Mouse (Mus musculus): Measurements from ENCODE around the gene Gm45208. TPM values are rescaled to one million over a fixed set of nuclear protein-coding genes. Genes with fewer than 3 reads are reported as not detected.

Gene Gm45208
- polyA plus RNA-seq (2014; fragmentation: Nextera tagmentation; extraction: Ambion mirVana) = not detected in 2 replicates

- Histone ChIP-seq H3K9me3 (ENCODE audit: control insufficient read depth, low read length) (no peaks in the 10 kb centered on the region), H3K4me1 (ENCODE audit: control insufficient read depth, insufficient read depth, low read length) (no peaks in the 10 kb centered on the region), H3K4me2 (ENCODE audit: low read depth, low read length) (peak within 1 kb of the TSS; percentile 61), H3K27me3 (replicated peaks; ENCODE audit: control insufficient read depth, insufficient read depth, low read length) (no peaks in the 10 kb centered on the region), H3K4me3 (ENCODE audit: low read depth, low read length) (peak within 1 kb of the TSS; percentile 56), H3K9ac (ENCODE audit: low read depth, low read length) (peak within 1 kb of the TSS; percentile 71), H3K27ac (replicated peaks; ENCODE audit: low read depth, low read length) (peak within 1 kb of the TSS; percentile 90), H3K36me3 (ENCODE audit: control insufficient read depth, insufficient read depth, low read length) (0 out of 2 replicates have a peak, but pooled peaks cover 5% of the 10 kb centered on the region)
- peak; percentile 93 for ATAC-seq (ENCODE audit: low read depth)
- DNase-seq (ENCODE audit: low spot score) = peak; percentile 87
- WGBS = 31% methylated on average over 22 of the region's 22 CpGs
Measured at GRCm38 (mm10) chrX:7721514-7722281, at the start of gene Gm45208. TSS of gene Gm45208 (plus strand) at chrX:7722245.

GRCm38 (mm10) chrX:7672739-7673138 is 49.3 kb upstream of the Gm45208 start:
- no peak overlapping the region for H3K9ac ChIP-seq (ENCODE audit: low read depth, low read length)
- H3K4me3 ChIP-seq (ENCODE audit: low read depth, low read length) = no peak overlapping the region
- H3K27ac ChIP-seq (replicated peaks; ENCODE audit: low read depth, low read length) = no peak overlapping the region
- ATAC-seq (ENCODE audit: low read depth) (no peak), DNase-seq (ENCODE audit: low spot score) (no peak)
- H3K9me3 ChIP-seq (ENCODE audit: control insufficient read depth, low read length) = no peaks in the 10 kb centered on the region
- no peaks in the 10 kb centered on the region for H3K27me3 ChIP-seq (replicated peaks; ENCODE audit: control insufficient read depth, insufficient read depth, low read length)
- 60% methylated on average over 6 of the region's 6 CpGs for WGBS
- H3K4me2 ChIP-seq (ENCODE audit: low read depth, low read length) = no peak overlapping the region
- no peaks in the 10 kb centered on the region for H3K4me1 ChIP-seq (ENCODE audit: control insufficient read depth, insufficient read depth, low read length)
- H3K36me3 ChIP-seq (ENCODE audit: control insufficient read depth, insufficient read depth, low read length) = no peaks in the 10 kb centered on the region

- peak; percentile 32; the same call in 1 of the 2 replicates for ATAC-seq (ENCODE audit: low read depth)
- DNase-seq (ENCODE audit: low spot score) = peak; percentile 63
- WGBS = 34% methylated on average over 10 of the region's 12 CpGs
- H3K4me1 ChIP-seq (ENCODE audit: control insufficient read depth, insufficient read depth, low read length) = no peaks in the 10 kb centered on the region
- H3K4me3 ChIP-seq (ENCODE audit: low read depth, low read length) = peak overlapping the region; percentile 26
- H3K4me2 ChIP-seq (ENCODE audit: low read depth, low read length) = peak overlapping the region; percentile 53
- H3K27me3 ChIP-seq (replicated peaks; ENCODE audit: control insufficient read depth, insufficient read depth, low read length) = no peaks in the 10 kb centered on the region
- H3K36me3 ChIP-seq (ENCODE audit: control insufficient read depth, insufficient read depth, low read length) = no peaks in the 10 kb centered on the region
- H3K9me3 ChIP-seq (ENCODE audit: control insufficient read depth, low read length) = no peaks in the 10 kb centered on the region
- no peak overlapping the region for H3K9ac ChIP-seq (ENCODE audit: low read depth, low read length)
- peak overlapping the region; percentile 75 for H3K27ac ChIP-seq (replicated peaks; ENCODE audit: low read depth, low read length)
Measured at GRCm38 (mm10) chrX:7673578-7674281, 48.3 kb upstream of the Gm45208 start.

GRCm38 (mm10) chrX:7674284-7675000 is 47.6 kb upstream of the Gm45208 start:
- ATAC-seq (ENCODE audit: low read depth) (peak; percentile 65), DNase-seq (ENCODE audit: low spot score) (peak; percentile 52)
- WGBS = 39% methylated on average over 26 of the region's 28 CpGs
- Histone ChIP-seq H3K4me3 (ENCODE audit: low read depth, low read length) (peak overlapping the region; percentile 26), H3K4me1 (ENCODE audit: control insufficient read depth, insufficient read depth, low read length) (no peaks in the 10 kb centered on the region), H3K27ac (replicated peaks; ENCODE audit: low read depth, low read length) (peak overlapping the region; percentile 75), H3K4me2 (ENCODE audit: low read depth, low read length) (peak overlapping the region; percentile 53), H3K27me3 (replicated peaks; ENCODE audit: control insufficient read depth, insufficient read depth, low read length) (no peaks in the 10 kb centered on the region), H3K36me3 (ENCODE audit: control insufficient read depth, insufficient read depth, low read length) (no peaks in the 10 kb centered on the region), H3K9me3 (ENCODE audit: control insufficient read depth, low read length) (no peaks in the 10 kb centered on the region), H3K9ac (ENCODE audit: low read depth, low read length) (peak overlapping the region; percentile 47)

- peak overlapping the region; percentile 47 for H3K9ac ChIP-seq (ENCODE audit: low read depth, low read length)
- DNase-seq (ENCODE audit: low spot score) = no peak
- H3K9me3 ChIP-seq (ENCODE audit: control insufficient read depth, low read length) = no peaks in the 10 kb centered on the region
- 21% methylated on average over 10 of the region's 10 CpGs for WGBS
- H3K27me3 ChIP-seq (replicated peaks; ENCODE audit: control insufficient read depth, insufficient read depth, low read length) = no peaks in the 10 kb centered on the region
- H3K4me2 ChIP-seq (ENCODE audit: low read depth, low read length) = peak overlapping the region; percentile 53
- H3K4me3 ChIP-seq (ENCODE audit: low read depth, low read length) = peak overlapping the region; percentile 26
- H3K36me3 ChIP-seq (ENCODE audit: control insufficient read depth, insufficient read depth, low read length) = no peaks in the 10 kb centered on the region
- no peaks in the 10 kb centered on the region for H3K4me1 ChIP-seq (ENCODE audit: control insufficient read depth, insufficient read depth, low read length)
- ATAC-seq (ENCODE audit: low read depth) = no peak; the same call in 1 of the 2 replicates
- H3K27ac ChIP-seq (replicated peaks; ENCODE audit: low read depth, low read length) = peak overlapping the region; percentile 75
Measured at GRCm38 (mm10) chrX:7675001-7675380, 47.1 kb upstream of the Gm45208 start.

GRCm38 (mm10) chrX:7678986-7679385 is 43.1 kb upstream of the Gm45208 start:
- whole genome bisulfite sequencing = 47% methylated on average over 3 of the region's 3 CpGs
- no peaks in the 10 kb centered on the region for H3K27me3 ChIP-seq (replicated peaks; ENCODE audit: control insufficient read depth, insufficient read depth, low read length)
- H3K4me3 ChIP-seq (ENCODE audit: low read depth, low read length) = no peak overlapping the region
- no peak overlapping the region for H3K9ac ChIP-seq (ENCODE audit: low read depth, low read length)
- H3K36me3 ChIP-seq (ENCODE audit: control insufficient read depth, insufficient read depth, low read length) = no peaks in the 10 kb centered on the region
- H3K4me2 ChIP-seq (ENCODE audit: low read depth, low read length) = peak overlapping the region; percentile 55; the same call in 1 of the 2 replicates
- H3K9me3 ChIP-seq (ENCODE audit: control insufficient read depth, low read length) = no peaks in the 10 kb centered on the region
- ATAC-seq (ENCODE audit: low read depth) (no peak), DNase-seq (ENCODE audit: low spot score) (no peak)
- no peak overlapping the region for H3K27ac ChIP-seq (replicated peaks; ENCODE audit: low read depth, low read length)
- H3K4me1 ChIP-seq (ENCODE audit: control insufficient read depth, insufficient read depth, low read length) = no peaks in the 10 kb centered on the region

GRCm38 (mm10) chrX:7679405-7680056 is 42.5 kb upstream of the Gm45208 start:
- 23% methylated on average over 18 of the region's 27 CpGs for WGBS
- Histone ChIP-seq H3K27me3 (replicated peaks; ENCODE audit: control insufficient read depth, insufficient read depth, low read length) (no peaks in the 10 kb centered on the region), H3K4me1 (ENCODE audit: control insufficient read depth, insufficient read depth, low read length) (no peaks in the 10 kb centered on the region), H3K36me3 (ENCODE audit: control insufficient read depth, insufficient read depth, low read length) (no peaks in the 10 kb centered on the region), H3K9me3 (ENCODE audit: control insufficient read depth, low read length) (no peaks in the 10 kb centered on the region), H3K4me2 (ENCODE audit: low read depth, low read length) (peak overlapping the region; percentile 55), H3K4me3 (ENCODE audit: low read depth, low read length) (peak overlapping the region; percentile 30), H3K9ac (ENCODE audit: low read depth, low read length) (no peak overlapping the region), H3K27ac (replicated peaks; ENCODE audit: low read depth, low read length) (no peak overlapping the region)
- DNase-seq (ENCODE audit: low spot score) = peak; percentile 94
- ATAC-seq (ENCODE audit: low read depth) = peak; percentile 98

GRCm38 (mm10) chrX:7680057-7680412 is 42.0 kb upstream of the Gm45208 start:
- Histone ChIP-seq H3K4me3 (ENCODE audit: low read depth, low read length) (peak overlapping the region; percentile 30), H3K4me1 (ENCODE audit: control insufficient read depth, insufficient read depth, low read length) (no peaks in the 10 kb centered on the region), H3K4me2 (ENCODE audit: low read depth, low read length) (peak overlapping the region; percentile 55), H3K36me3 (ENCODE audit: control insufficient read depth, insufficient read depth, low read length) (no peaks in the 10 kb centered on the region), H3K27me3 (replicated peaks; ENCODE audit: control insufficient read depth, insufficient read depth, low read length) (no peaks in the 10 kb centered on the region), H3K27ac (replicated peaks; ENCODE audit: low read depth, low read length) (no peak overlapping the region), H3K9ac (ENCODE audit: low read depth, low read length) (no peak overlapping the region), H3K9me3 (ENCODE audit: control insufficient read depth, low read length) (no peaks in the 10 kb centered on the region)
- DNase-seq (ENCODE audit: low spot score) = no peak
- WGBS = 17% methylated on average over 11 of the region's 12 CpGs
- ATAC-seq (ENCODE audit: low read depth) = no peak
